Mouse (Mus musculus): ENCODE measurements around the gene Pi4kb. TPM values are rescaled to one million over a fixed set of nuclear protein-coding genes. Genes with fewer than 3 reads are reported as not detected.

Gene Pi4kb
- polyA plus RNA-seq, 1 experiment, result 33.2 TPM

GRCm38 (mm10) chr3:94996946-94997345, 22.4 kb downstream of the Pi4kb start:
- H3K36me3 ChIP-seq (ENCODE audit: control insufficient read depth, insufficient read depth), result peaks cover 83% of the 10 kb centered on the region
- TF ChIP-seq CTCF (IDR thresholded peaks at IDR 0.05; ENCODE audit: control insufficient read depth, insufficient read depth, insufficient read length), result peak; percentile 46
- TF ChIP-seq MAX (IDR thresholded peaks at IDR 0.05), result no peak

GRCm38 (mm10) chr3:95002569-95002968, 28.0 kb downstream of the Pi4kb start:
- no peaks in the 10 kb centered on the region for H3K79me3 ChIP-seq (ENCODE audit: low read depth)
- no peak overlapping the region for H3K4me3 ChIP-seq (ENCODE audit: insufficient read depth, poor library complexity, severe bottlenecking)
- H3K79me2 ChIP-seq (ENCODE audit: control insufficient read depth, insufficient read depth), result no peaks in the 10 kb centered on the region
- H3ac ChIP-seq (ENCODE audit: control insufficient read depth, insufficient read length, low read depth), result no peak overlapping the region
- no peak for TF ChIP-seq USF1 (IDR thresholded peaks at IDR 0.05; ENCODE audit: low read depth)
- TF ChIP-seq CEBPB (IDR thresholded peaks at IDR 0.05; ENCODE audit: low read depth), result no peak
- TF ChIP-seq FOSL1 (IDR thresholded peaks at IDR 0.05; ENCODE audit: insufficient read depth, low read length, poor library complexity, severe bottlenecking), result no peak
- TF ChIP-seq CTCF (IDR thresholded peaks at IDR 0.05; ENCODE audit: control insufficient read depth, insufficient read depth, insufficient read length), result no peak
- TF ChIP-seq MYOD1 (IDR thresholded peaks at IDR 0.05; ENCODE audit: control insufficient read depth, insufficient read length, low read depth), result no peak
- TF ChIP-seq MYOG (IDR thresholded peaks at IDR 0.05; ENCODE audit: control insufficient read depth, extremely low read depth, insufficient read length), result no peak
- H3K27me3 ChIP-seq (ENCODE audit: control insufficient read depth, insufficient read depth, insufficient read length), result no peaks in the 10 kb centered on the region
- H3K36me3 ChIP-seq (ENCODE audit: control insufficient read depth, insufficient read depth), result peaks cover 87% of the 10 kb centered on the region

More at GRCm38 (mm10) chr3:94996946-94997345, 22.4 kb downstream of the Pi4kb start:
- H3ac ChIP-seq (ENCODE audit: control insufficient read depth, insufficient read length, low read depth), result no peak overlapping the region
- H3K27me3 ChIP-seq (ENCODE audit: control insufficient read depth, insufficient read depth, insufficient read length), result no peaks in the 10 kb centered on the region
- H3K4me3 ChIP-seq (ENCODE audit: insufficient read depth, poor library complexity, severe bottlenecking), result no peak overlapping the region
- H3K79me2 ChIP-seq (ENCODE audit: control insufficient read depth, insufficient read depth), result no peaks in the 10 kb centered on the region
- H3K79me3 ChIP-seq (ENCODE audit: low read depth), result no peaks in the 10 kb centered on the region

GRCm38 (mm10) chr3:95003273-95003672, 28.7 kb downstream of the Pi4kb start:
- no peak overlapping the region for H3ac ChIP-seq (ENCODE audit: control insufficient read depth, insufficient read length, low read depth)
- no peaks in the 10 kb centered on the region for H3K79me3 ChIP-seq (ENCODE audit: low read depth)
- no peak overlapping the region for H3K4me3 ChIP-seq (ENCODE audit: insufficient read depth, poor library complexity, severe bottlenecking)
- H3K79me2 ChIP-seq (ENCODE audit: control insufficient read depth, insufficient read depth), result no peaks in the 10 kb centered on the region
- no peaks in the 10 kb centered on the region for H3K27me3 ChIP-seq (ENCODE audit: control insufficient read depth, insufficient read depth, insufficient read length)
- H3K36me3 ChIP-seq (ENCODE audit: control insufficient read depth, insufficient read depth), result peaks cover 87% of the 10 kb centered on the region
- TF ChIP-seq MYOG (IDR thresholded peaks at IDR 0.05; ENCODE audit: control insufficient read depth, extremely low read depth, insufficient read length) (no peak), MAX (IDR thresholded peaks at IDR 0.05) (no peak), FOSL1 (IDR thresholded peaks at IDR 0.05; ENCODE audit: insufficient read depth, low read length, poor library complexity, severe bottlenecking) (no peak), CTCF (IDR thresholded peaks at IDR 0.05; ENCODE audit: control insufficient read depth, insufficient read depth, insufficient read length) (no peak), USF1 (IDR thresholded peaks at IDR 0.05; ENCODE audit: low read depth) (no peak), MYOD1 (IDR thresholded peaks at IDR 0.05; ENCODE audit: control insufficient read depth, insufficient read length, low read depth) (no peak), CEBPB (IDR thresholded peaks at IDR 0.05; ENCODE audit: low read depth) (no peak)

- Histone ChIP-seq H3ac (ENCODE audit: control insufficient read depth, insufficient read length, low read depth) (no peak overlapping the region), H3K79me3 (ENCODE audit: low read depth) (peaks cover 3% of the 10 kb centered on the region), H3K4me3 (ENCODE audit: insufficient read depth, poor library complexity, severe bottlenecking) (no peak overlapping the region), H3K27me3 (ENCODE audit: control insufficient read depth, insufficient read depth, insufficient read length) (no peaks in the 10 kb centered on the region), H3K36me3 (ENCODE audit: control insufficient read depth, insufficient read depth) (peaks cover 88% of the 10 kb centered on the region), H3K79me2 (ENCODE audit: control insufficient read depth, insufficient read depth) (peaks cover 5% of the 10 kb centered on the region)
- no peak for TF ChIP-seq USF1 (IDR thresholded peaks at IDR 0.05; ENCODE audit: low read depth)
- TF ChIP-seq MYOG (IDR thresholded peaks at IDR 0.05; ENCODE audit: control insufficient read depth, extremely low read depth, insufficient read length), result no peak
- no peak for TF ChIP-seq MYOD1 (IDR thresholded peaks at IDR 0.05; ENCODE audit: control insufficient read depth, insufficient read length, low read depth)
- no peak for TF ChIP-seq CEBPB (IDR thresholded peaks at IDR 0.05; ENCODE audit: low read depth)
- no peak for TF ChIP-seq MAX (IDR thresholded peaks at IDR 0.05)
- TF ChIP-seq CTCF (IDR thresholded peaks at IDR 0.05; ENCODE audit: control insufficient read depth, insufficient read depth, insufficient read length), result no peak
- TF ChIP-seq FOSL1 (IDR thresholded peaks at IDR 0.05; ENCODE audit: insufficient read depth, low read length, poor library complexity, severe bottlenecking), result no peak
Measured at GRCm38 (mm10) chr3:95005651-95006050, 31.1 kb downstream of the Pi4kb start.

- Histone ChIP-seq H3K79me2 (ENCODE audit: control insufficient read depth, insufficient read depth) (peaks cover 24% of the 10 kb centered on the region), H3ac (ENCODE audit: control insufficient read depth, insufficient read length, low read depth) (no peak overlapping the region), H3K79me3 (ENCODE audit: low read depth) (peaks cover 7% of the 10 kb centered on the region), H3K27me3 (ENCODE audit: control insufficient read depth, insufficient read depth, insufficient read length) (no peaks in the 10 kb centered on the region), H3K36me3 (ENCODE audit: control insufficient read depth, insufficient read depth) (peaks cover 84% of the 10 kb centered on the region), H3K4me3 (ENCODE audit: insufficient read depth, poor library complexity, severe bottlenecking) (no peak overlapping the region)
- TF ChIP-seq USF1 (IDR thresholded peaks at IDR 0.05; ENCODE audit: low read depth), result no peak
Measured at GRCm38 (mm10) chr3:95007706-95008105, 33.2 kb downstream of the Pi4kb start.

GRCm38 (mm10) chr3:95010396-95010795, 35.9 kb downstream of the Pi4kb start:
- H3K36me3 ChIP-seq (ENCODE audit: control insufficient read depth, insufficient read depth), result peaks cover 61% of the 10 kb centered on the region
- TF ChIP-seq USF1 (IDR thresholded peaks at IDR 0.05; ENCODE audit: low read depth), result no peak
- no peak for TF ChIP-seq FOSL1 (IDR thresholded peaks at IDR 0.05; ENCODE audit: insufficient read depth, low read length, poor library complexity, severe bottlenecking)
- no peak for TF ChIP-seq CTCF (IDR thresholded peaks at IDR 0.05; ENCODE audit: control insufficient read depth, insufficient read depth, insufficient read length)
- TF ChIP-seq MAX (IDR thresholded peaks at IDR 0.05), result no peak
- TF ChIP-seq CEBPB (IDR thresholded peaks at IDR 0.05; ENCODE audit: low read depth), result no peak
- TF ChIP-seq MYOG (IDR thresholded peaks at IDR 0.05; ENCODE audit: control insufficient read depth, extremely low read depth, insufficient read length), result no peak
- TF ChIP-seq MYOD1 (IDR thresholded peaks at IDR 0.05; ENCODE audit: control insufficient read depth, insufficient read length, low read depth), result no peak

More at GRCm38 (mm10) chr3:95010396-95010795, 35.9 kb downstream of the Pi4kb start:
- H3K27me3 ChIP-seq (ENCODE audit: control insufficient read depth, insufficient read depth, insufficient read length), result no peaks in the 10 kb centered on the region
- H3ac ChIP-seq (ENCODE audit: control insufficient read depth, insufficient read length, low read depth), result no peak overlapping the region
- H3K4me3 ChIP-seq (ENCODE audit: insufficient read depth, poor library complexity, severe bottlenecking), result no peak overlapping the region
- peaks cover 48% of the 10 kb centered on the region for H3K79me2 ChIP-seq (ENCODE audit: control insufficient read depth, insufficient read depth)
- H3K79me3 ChIP-seq (ENCODE audit: low read depth), result peaks cover 17% of the 10 kb centered on the region
